Mouse (Mus musculus) inflammation-experienced regulatory T-cells, adult 16 weeks (primary cell): ENCODE results near the gene Nek2. TPM values are rescaled to one million over a fixed set of nuclear protein-coding genes. Genes with fewer than 3 reads are reported as not detected.

ENCODE experiments used
- polyA plus RNA-seq: library from polyadenylated mRNA; unstranded; fragments of 100-300 nt; shearing (Covaris generic); gene quantifications from one replicate; pipeline ENCODE4 v1.2.1, GENCODE M21; 2017

The Nek2 gene
- polyA plus RNA-seq: 3.2 TPM

DNA sequence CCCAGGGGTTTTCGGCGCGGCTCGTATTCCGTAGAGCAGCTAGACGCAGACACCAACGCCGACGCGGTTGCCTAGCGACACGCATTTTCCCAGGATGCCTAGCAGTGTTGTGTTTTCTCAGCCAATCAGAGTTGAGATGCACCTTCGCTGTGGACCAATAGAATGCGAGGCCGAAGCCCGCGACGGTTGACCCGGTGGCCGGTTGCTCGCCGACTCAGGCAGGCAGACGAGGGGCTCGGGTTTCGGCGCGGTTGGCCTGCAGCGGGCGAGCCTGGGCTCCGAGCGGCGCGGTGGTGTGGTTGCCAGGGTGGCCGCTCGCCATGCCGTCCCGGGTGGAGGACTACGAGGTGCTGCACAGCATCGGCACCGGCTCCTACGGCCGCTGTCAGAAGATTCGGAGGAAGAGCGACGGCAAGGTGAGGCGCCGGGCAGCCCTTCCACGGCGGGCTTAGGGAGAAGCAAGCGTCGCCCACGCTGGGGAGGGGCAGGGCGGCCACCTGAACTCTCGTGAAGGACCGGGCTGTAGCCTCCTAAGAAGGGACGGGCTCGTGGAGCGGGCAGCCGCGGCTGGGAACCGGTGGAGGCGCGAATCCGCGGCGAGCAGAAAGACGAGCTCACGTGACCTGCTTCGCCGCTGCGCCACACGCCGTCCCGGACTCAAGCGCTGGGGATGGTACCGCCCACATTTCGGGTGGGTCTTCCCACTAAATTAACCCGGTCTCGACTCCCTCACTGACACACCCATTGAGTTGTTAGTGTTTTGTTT lies at the start of gene Nek2:
Gene Nek2 (plus strand): TSS at position 119 of the 766 bp plus-strand sequence.

Other genes starting within 250 kb of the Nek2 start
- gene Dtl, start 245.9 kb upstream of the Nek2 start, polyA plus RNA-seq: 9.0 TPM
- 54.8 TPM for gene Ints7, start 245.8 kb upstream of the Nek2 start, polyA plus RNA-seq
- gene Lpgat1, start 103.6 kb upstream of the Nek2 start, polyA plus RNA-seq: 4.5 TPM
- gene Slc30a1, start 85.3 kb downstream of the Nek2 start, polyA plus RNA-seq: 0.49 TPM
- 3.1 TPM for gene Rd3, start 155.9 kb downstream of the Nek2 start, polyA plus RNA-seq